Mouse (Mus musculus): ENCODE measurements at regions not wholly inside any gene's neighbourhood (a gene's known extent, or its start where the extent isn't known, plus 50 kb on each side); places are given as distances from the start of the nearest gene placed in this dataset.

- TF ChIP-seq CTCF (IDR thresholded peaks at IDR 0.05; ENCODE audit: low read depth) = no peak
- TF ChIP-seq EP300 (IDR thresholded peaks at IDR 0.05; ENCODE audit: low read depth) = no peak
Measured at GRCm38 (mm10) chr10:66899724-66900123, 196.2 kb upstream of the Jmjd1c start.
